Mouse (Mus musculus): ENCODE data around the gene Limk1. TPM values are rescaled to one million over a fixed set of nuclear protein-coding genes. Genes with fewer than 3 reads are reported as not detected.

Limk1 gene
- polyA plus RNA-seq (2017; shearing (Covaris generic)) = 1 to 10 TPM; 4.4 to 8.4 (median 7.1) TPM

DNA sequence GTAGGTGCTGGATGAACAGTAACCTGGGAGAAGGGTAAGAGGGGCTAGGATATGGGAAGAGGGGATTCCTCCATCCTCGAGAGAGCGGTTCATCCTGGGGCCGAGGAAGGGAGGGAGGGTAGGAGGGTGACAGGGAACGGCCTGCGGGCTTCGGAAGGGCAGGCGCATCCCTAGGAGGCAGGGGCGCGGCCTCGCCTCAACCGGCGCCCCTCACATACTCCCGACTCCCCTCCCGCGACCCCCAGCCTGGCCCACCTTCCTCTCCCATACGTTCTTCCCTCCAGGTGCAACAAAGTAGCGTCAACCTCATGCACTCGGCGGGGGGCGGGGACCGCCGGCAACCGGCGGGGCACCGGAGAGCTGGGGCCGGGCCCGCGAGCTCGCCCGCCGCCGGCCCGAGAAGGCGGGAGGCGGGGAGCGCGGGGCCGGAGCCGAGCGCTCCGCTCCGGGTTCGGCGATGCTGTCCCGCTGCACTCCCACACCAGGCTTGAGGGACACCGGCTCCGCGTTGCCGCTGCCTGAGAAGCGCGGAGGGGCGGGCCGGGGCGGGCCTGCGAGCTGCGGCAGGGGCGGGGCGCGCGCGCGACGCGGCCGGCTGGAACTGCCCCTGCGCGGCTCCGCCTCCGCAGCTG, at the start of gene Limk1:
Limk1 (minus strand) TSS at position 513 of the 632 bp plus-strand sequence.
- ATAC-seq = no peak

DNA sequence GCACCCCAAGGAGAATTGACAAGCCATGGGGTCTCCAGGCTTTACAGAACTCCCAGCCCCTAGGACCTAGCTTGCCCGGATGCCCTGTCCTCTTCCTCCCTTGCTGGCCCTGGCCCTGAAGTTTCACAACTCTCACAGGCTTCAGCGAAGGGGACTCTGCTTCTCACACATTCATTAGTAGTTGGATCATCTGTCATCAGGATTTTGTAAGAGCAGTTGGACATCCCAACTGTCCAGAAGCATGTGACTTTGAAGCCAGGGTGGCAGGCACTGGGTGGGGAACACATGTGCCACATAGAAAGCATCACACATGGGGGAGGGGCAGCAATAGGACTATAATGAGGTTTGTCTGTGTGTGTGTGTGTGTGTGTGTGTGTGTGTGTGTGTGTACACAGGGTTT, 46.5 kb upstream of the Limk1 start:
- ATAC-seq = no peak

DNA sequence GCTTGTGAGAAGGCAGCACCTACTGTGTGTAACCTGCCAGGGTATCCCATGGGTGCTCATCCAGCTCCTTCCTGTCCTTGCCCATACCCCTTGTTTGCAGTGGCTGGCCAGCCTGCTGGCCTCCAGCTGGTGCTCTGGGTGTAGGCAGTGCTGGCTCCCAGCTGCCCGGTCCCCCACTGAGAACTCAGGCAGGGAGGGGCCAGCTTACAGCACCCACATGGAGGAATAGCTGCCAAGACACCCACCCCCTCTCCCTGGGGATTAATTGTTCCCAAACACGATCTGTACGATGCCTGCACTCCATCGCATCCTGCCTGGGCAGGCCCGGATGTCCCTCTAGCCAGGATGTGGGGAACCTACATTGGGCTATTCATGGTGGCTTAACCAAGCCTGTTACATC, 45.7 kb upstream of the Limk1 start:
- no peak for ATAC-seq

DNA sequence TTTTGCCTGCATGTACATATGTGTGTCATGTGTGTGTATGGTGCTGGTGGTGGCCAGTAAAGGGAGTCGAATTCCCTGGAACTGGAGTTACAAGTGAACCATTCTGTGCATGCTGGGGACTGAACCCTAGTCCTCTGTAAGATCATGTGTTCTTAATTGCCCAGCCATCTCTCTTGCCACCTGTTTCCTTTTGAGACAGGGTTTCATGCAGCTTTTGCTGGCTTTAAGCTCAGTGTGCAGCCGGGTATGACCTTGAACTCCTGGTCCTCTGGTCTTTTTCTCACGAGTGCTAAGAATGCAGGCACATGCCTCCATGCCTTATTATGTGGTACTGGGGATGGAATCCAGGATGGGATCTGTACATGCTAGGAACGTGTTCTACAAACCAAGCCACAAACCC, 44.8 kb upstream of the Limk1 start:
- ATAC-seq = no peak

- no peak for ATAC-seq
Measured at GRCm38 (mm10) chr5:134729124-134729523, 40.7 kb upstream of the Limk1 start.

GRCm38 (mm10) chr5:134728535-134728934, 40.1 kb upstream of the Limk1 start:
- no peak for ATAC-seq

DNA sequence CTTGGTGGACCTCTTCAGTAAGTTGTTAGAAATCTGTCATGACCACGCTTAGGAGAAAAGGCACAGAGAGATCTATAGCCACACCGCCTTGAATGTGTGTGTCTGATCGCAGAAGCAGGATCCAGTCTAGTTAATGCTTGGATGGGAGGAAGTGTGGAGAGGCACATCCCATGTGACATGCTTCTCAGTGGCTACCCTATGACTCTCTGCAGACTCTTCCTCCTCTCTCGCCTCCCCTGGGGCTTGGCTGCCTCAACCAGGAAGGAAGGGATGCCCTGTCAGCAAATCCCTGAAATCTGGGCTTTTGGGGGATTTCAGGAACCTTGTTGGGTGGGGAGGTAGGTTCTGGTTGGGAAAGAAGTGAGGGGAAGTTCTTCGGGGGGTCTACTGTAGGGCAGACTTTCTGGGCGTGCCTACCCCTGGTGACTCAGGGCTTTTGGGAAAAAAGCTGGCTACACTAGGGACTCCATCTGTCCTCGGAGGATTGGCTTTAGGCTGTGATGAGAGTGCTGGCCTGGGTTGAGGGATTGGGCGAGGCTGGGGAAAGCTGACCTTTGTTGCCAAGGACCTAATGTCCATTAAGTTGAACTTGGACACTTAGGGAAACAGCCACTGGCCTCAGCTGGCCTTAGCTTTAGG, 38.7 kb upstream of the Limk1 start:
- no peak for ATAC-seq

- no peak for ATAC-seq
Measured at GRCm38 (mm10) chr5:134725299-134725698, 36.9 kb upstream of the Limk1 start.

GRCm38 (mm10) chr5:134720058-134720457, 31.7 kb upstream of the Limk1 start:
- ATAC-seq = no peak

DNA sequence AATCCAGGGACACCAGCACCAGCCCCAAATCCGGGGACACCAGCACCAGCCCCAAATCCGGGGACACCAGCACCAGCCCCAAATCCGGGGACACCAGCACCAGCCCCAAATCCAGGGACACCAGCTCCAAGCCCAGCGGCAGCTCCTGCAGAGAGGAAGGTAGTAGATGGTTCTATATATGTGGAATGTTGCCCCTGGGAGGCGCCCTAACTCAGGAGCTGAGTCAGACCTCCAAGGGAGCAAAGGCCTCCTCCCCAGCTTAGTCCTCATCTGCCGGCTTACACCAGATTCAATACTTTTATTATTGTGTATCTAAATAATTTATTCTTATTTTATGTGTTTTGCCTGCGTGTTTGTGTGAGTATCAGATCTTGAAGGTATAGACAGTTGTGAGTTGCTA, 22.7 kb upstream of the Limk1 start:
- no peak for ATAC-seq

- no peak for ATAC-seq
Measured at GRCm38 (mm10) chr5:134709275-134709674, 20.9 kb upstream of the Limk1 start.

- peak; percentile 80 for ATAC-seq
Measured at GRCm38 (mm10) chr5:134704157-134704556, 15.8 kb upstream of the Limk1 start.

DNA sequence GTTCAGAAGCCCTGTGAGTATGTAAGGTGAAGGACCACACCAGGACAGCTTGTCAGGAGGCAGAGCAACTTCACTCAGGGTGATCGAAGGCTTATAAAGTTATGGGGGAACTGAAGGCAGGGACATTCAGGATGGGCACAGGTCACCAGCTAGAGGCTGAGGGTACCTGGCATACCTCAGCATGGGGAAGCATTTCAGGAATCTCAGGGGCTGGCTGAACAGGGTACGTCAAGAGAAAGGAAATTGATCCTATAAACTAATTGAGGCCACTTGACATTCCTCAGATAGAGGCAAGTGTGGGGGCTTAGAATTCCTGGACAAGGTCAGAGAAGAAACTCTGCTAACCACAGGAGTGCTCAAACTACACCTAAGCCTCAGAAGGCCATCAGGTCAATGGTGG, 7.1 kb upstream of the Limk1 start:
- no peak for ATAC-seq

DNA sequence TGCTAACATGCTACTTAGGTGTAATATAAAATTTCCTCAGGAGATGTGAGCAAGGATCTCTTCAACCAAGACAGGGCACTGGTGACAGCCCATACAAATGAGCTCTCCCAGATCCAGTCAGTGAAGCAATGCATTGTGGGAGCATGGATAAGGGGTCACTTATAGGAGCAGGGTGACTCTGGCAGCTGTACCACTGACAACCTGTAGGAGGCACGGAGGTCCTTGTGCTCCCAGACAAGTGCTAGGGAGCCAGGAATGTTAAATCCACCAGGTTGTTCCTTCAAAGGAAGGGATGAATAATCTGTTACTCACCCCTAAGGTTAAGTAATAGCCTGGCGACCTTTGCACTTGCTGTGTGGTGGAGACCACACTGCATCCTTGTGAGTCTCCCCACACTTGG, 6.7 kb upstream of the Limk1 start:
- no peak for ATAC-seq

DNA sequence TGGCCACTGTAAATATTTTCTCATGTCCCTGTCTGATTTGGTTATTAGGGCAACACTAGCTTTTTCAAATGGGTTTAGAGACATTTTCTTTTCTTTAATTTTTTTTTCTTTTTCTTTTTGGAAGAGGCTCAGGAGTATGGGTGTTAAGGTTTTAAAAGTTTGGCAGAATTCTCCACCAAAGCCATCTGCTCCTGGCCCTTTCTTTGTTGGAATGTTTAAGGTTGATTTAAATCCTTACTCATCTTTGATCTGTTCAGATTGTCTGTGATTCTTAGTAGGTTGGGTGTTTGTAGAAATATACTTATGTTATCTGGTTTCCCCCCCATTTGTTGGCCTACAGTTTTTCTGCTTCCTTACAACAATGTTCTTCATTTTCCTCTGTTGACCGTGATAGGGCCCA, 4.3 kb upstream of the Limk1 start:
- ATAC-seq = no peak

- peak; percentile 88 for ATAC-seq
Measured at GRCm38 (mm10) chr5:134688718-134689284, 403 bp upstream of the Limk1 start.

- no peak for ATAC-seq
Measured at GRCm38 (mm10) chr5:134687187-134687586, 1.2 kb downstream of the Limk1 start.

- no peak for ATAC-seq
Measured at GRCm38 (mm10) chr5:134686541-134686940, 1.9 kb downstream of the Limk1 start.

- no peak for ATAC-seq
Measured at GRCm38 (mm10) chr5:134684398-134684797, 4.0 kb downstream of the Limk1 start.

DNA sequence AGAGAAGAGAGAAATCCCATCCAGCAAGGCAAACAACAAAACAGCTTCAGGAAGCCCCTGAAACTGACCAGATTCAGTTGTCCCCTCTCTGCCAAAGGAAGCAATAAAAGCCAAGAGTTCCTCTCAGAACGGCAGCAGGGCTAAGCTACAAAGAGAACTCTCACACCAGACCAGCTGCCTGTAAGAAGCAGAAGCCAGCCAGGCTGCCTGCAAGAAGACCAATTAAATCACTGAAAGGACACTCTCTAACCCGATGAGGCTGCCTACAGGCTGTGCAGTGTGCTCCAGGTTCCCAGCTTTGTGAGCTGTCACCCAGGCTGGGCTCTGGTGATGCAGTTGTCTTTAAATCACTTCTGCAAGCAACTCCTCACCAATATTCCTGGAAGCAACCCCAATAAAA, 4.6 kb downstream of the Limk1 start:
- no peak for ATAC-seq

- ATAC-seq = no peak
Measured at GRCm38 (mm10) chr5:134680238-134680637, 8.2 kb downstream of the Limk1 start.

- ATAC-seq = no peak
Measured at GRCm38 (mm10) chr5:134678827-134679546, 9.4 kb downstream of the Limk1 start.

DNA sequence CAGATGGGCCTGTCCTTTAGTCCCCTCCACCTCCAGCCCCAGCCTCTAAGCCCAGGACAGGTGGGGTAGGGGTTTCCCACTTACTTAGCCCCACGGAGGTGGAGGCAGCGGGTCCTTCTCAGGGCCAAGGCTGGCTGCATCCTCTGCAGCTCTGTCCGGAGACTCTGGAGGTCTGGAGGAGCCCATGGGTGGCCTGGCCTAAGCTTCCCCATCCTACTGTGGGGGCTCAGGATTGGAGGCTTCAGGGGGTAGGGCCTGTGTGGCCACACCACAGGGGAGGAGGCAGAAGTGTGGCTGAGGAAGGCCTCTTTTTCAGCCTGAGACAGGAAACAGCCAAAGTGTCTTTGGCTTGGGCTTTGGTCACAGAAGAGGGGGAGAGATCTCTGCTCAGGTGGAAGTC, 10.4 kb downstream of the Limk1 start:
- ATAC-seq = peak; percentile 16

DNA sequence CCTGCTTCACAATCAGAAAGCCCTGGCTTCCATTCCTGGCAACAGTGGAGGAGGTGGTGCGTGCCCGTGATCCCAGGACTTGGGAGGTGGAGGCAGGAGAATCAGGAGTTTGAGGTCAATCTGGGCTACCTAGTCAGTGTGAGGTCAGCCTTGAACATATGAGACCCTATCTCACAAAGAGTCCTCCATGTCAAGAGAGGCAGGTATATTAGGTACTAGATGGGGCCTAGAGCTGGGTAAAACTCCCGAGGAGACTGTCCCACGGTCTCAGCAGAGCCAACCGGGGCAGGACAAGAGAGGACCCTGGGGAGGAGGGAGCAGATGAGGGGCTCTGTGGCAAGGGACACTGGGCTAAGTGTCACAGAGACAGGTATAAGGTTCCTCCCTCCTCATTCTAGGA, 10.9 kb downstream of the Limk1 start:
- no peak for ATAC-seq

Data from inflammation-experienced regulatory T-cells, adult 6 months (primary cell).